Mouse (Mus musculus) layer of hippocampus, adult 11-12 months (tissue): Measurements from ENCODE around the gene Dnah9.

ENCODE experiments used
- DNase-seq: peaks from one replicate; pipeline ENCODE4 v3.0.0; 2022; ENCODE audit warnings: low spot score

Gene Dnah9

GRCm38 (mm10) chr11:65918480-65919236 lies 249.7 kb downstream of the Dnah9 start:
- DNase-seq: no peak

GRCm38 (mm10) chr11:65909195-65909594 lies 259.2 kb downstream of the Dnah9 start:
- no peak for DNase-seq

GRCm38 (mm10) chr11:65905487-65905886 lies 262.9 kb downstream of the Dnah9 start:
- peak; percentile 72 for DNase-seq

- DNase-seq: no peak
These were observed 264.4 kb downstream of the Dnah9 start for GRCm38 (mm10) chr11:65903944-65904343.

GRCm38 (mm10) chr11:65881465-65881864 lies 286.9 kb downstream of the Dnah9 start:
- no peak for DNase-seq

GRCm38 (mm10) chr11:65877146-65877775 lies 291.1 kb downstream of the Dnah9 start:
- no peak for DNase-seq

GRCm38 (mm10) chr11:65861476-65861875 lies 306.9 kb downstream of the Dnah9 start:
- no peak for DNase-seq

GRCm38 (mm10) chr11:65852066-65852465 lies 316.3 kb downstream of the Dnah9 start:
- DNase-seq: peak; percentile 14

- DNase-seq: no peak
These were observed 321.9 kb downstream of the Dnah9 start for GRCm38 (mm10) chr11:65846446-65846845.

GRCm38 (mm10) chr11:65838999-65839398 lies 329.4 kb downstream of the Dnah9 start:
- peak; percentile 66 for DNase-seq

- no peak for DNase-seq
These were observed 343.8 kb downstream of the Dnah9 start for GRCm38 (mm10) chr11:65824556-65824955.

GRCm38 (mm10) chr11:65820877-65821276 lies 347.5 kb downstream of the Dnah9 start:
- peak; percentile 73 for DNase-seq

- DNase-seq: no peak
These were observed 348.1 kb downstream of the Dnah9 start for GRCm38 (mm10) chr11:65820280-65820679.

GRCm38 (mm10) chr11:65818193-65818592 lies 350.2 kb downstream of the Dnah9 start:
- DNase-seq: no peak

- no peak for DNase-seq
These were observed 352.1 kb downstream of the Dnah9 start for GRCm38 (mm10) chr11:65816237-65816636.

- DNase-seq: no peak
These were observed 354.0 kb downstream of the Dnah9 start for GRCm38 (mm10) chr11:65814381-65814780.

GRCm38 (mm10) chr11:65812088-65812487 lies 356.3 kb downstream of the Dnah9 start:
- DNase-seq: no peak

- DNase-seq: no peak
These were observed 360.8 kb downstream of the Dnah9 start for GRCm38 (mm10) chr11:65807601-65808000.

GRCm38 (mm10) chr11:65806909-65807504 lies 361.3 kb downstream of the Dnah9 start, which contains the start of gene Zkscan6:
Gene Zkscan6, plus strand, starts transcription at chr11:65807175.
- peak; percentile 86 for DNase-seq

GRCm38 (mm10) chr11:65806321-65806904 lies 361.9 kb downstream of the Dnah9 start:
- DNase-seq: peak; percentile 32

GRCm38 (mm10) chr11:65801899-65802298 lies 366.5 kb downstream of the Dnah9 start:
- peak; percentile 85 for DNase-seq

GRCm38 (mm10) chr11:65795896-65796295 lies 372.5 kb downstream of the Dnah9 start:
- no peak for DNase-seq
